Mouse (Mus musculus) MEL (cell line): ENCODE data around the gene Srebf2. TPM values are rescaled to one million over a fixed set of nuclear protein-coding genes. Genes with fewer than 3 reads are reported as not detected.
A peak's percentile ranks its signal among the peaks of the same experiment; 100 is the strongest.

Experiments used
- DNase-seq: peaks from one replicate; pipeline ENCODE4 v3.0.0; 2011; ENCODE audit warnings: low read depth, low spot score
- H3K27ac ChIP-seq: 2 replicates; pipeline ENCODE4 v1.5.1; 2012; ENCODE audit warnings: low read depth, mild to moderate bottlenecking, control low read depth, low read length, moderate library complexity; ENCODE audit not compliant: control insufficient read depth
- H3K27me3 ChIP-seq, 2 experiments: fragments of 150-350 bp in 1 of 2; sonication (generic) in 1 of 2; 2 replicates each; pipeline ENCODE4 v1.6.1; 2012; ENCODE audit warnings: low read length in 2 of 2, mild to moderate bottlenecking in 2 of 2, improper control_type of control experiment in 1 of 2, moderate library complexity in 1 of 2; ENCODE audit not compliant: insufficient read depth in 2 of 2, control insufficient read depth in 1 of 2
- H3K36me3 ChIP-seq, 2 experiments: 2 replicates each; pipeline ENCODE4 v1.6.1; 2012 to 2014; ENCODE audit warnings: low read length in 2 of 2, improper control_type of control experiment in 1 of 2, inconsistent platforms in 1 of 2, mild to moderate bottlenecking in 1 of 2; ENCODE audit not compliant: insufficient read depth in 2 of 2, control insufficient read depth in 1 of 2
- H3K4me1 ChIP-seq, 2 experiments: fragments of 150-350 bp in 1 of 2; sonication (generic) in 1 of 2; 2 replicates each; pipeline ENCODE4 v1.6.1; 2012; ENCODE audit warnings: low read length in 2 of 2, improper control_type of control experiment in 1 of 2, mild to moderate bottlenecking in 1 of 2; ENCODE audit not compliant: insufficient read depth in 2 of 2, control insufficient read depth in 1 of 2
- H3K4me3 ChIP-seq, 2 experiments: fragments of 150-350 bp in 1 of 2; sonication (generic) in 1 of 2; 2 replicates each; pipeline ENCODE4 v1.5.1; 2012; ENCODE audit warnings: low read depth in 2 of 2, low read length in 2 of 2, mild to moderate bottlenecking in 2 of 2, moderate library complexity in 2 of 2, control low read depth in 1 of 2, improper control_type of control experiment in 1 of 2; ENCODE audit not compliant: control insufficient read depth in 1 of 2, insufficient read depth in 1 of 2
- H3K79me2 ChIP-seq: 2 replicates; pipeline ENCODE4 v1.6.1; 2012; ENCODE audit warnings: mild to moderate bottlenecking, low read length, moderate library complexity; ENCODE audit not compliant: control insufficient read depth, poor library complexity, insufficient read depth
- H3K9ac ChIP-seq: 2 replicates; pipeline ENCODE4 v1.6.1; 2012; ENCODE audit warnings: low read depth, mild to moderate bottlenecking, control low read depth, low read length, moderate library complexity; ENCODE audit not compliant: control insufficient read depth, poor library complexity, severe bottlenecking
- H3K9me3 ChIP-seq: fragments of 150-350 bp; sonication (generic); replicated peaks from 2 replicates; pipeline ENCODE4 v1.6.1; 2012; ENCODE audit warnings: mild to moderate bottlenecking, low read length, improper control_type of control experiment, moderate library complexity; ENCODE audit not compliant: insufficient read depth
- BHLHE40 ChIP-seq: IDR thresholded peaks from 2 replicates; pipeline ENCODE4 v1.6.1; 2012; ENCODE audit warnings: low read depth, mild to moderate bottlenecking, inconsistent platforms, low read length, improper control_type of control experiment, borderline replicate concordance
- CHD1 ChIP-seq: IDR thresholded peaks from 2 replicates; pipeline ENCODE4 v1.6.1; 2012; ENCODE audit warnings: low read depth, mild to moderate bottlenecking, inconsistent platforms, low read length, improper control_type of control experiment
- CHD2 ChIP-seq: IDR thresholded peaks from 2 replicates; pipeline ENCODE4 v1.6.1; 2011; ENCODE audit warnings: low read length, improper control_type of control experiment
- ETS1 ChIP-seq: IDR thresholded peaks from 2 replicates; pipeline ENCODE4 v1.6.1; 2012; ENCODE audit warnings: low read depth, mild to moderate bottlenecking, inconsistent platforms, low read length, improper control_type of control experiment, moderate library complexity
- GATA1 ChIP-seq: IDR thresholded peaks from 2 replicates; pipeline ENCODE4 v1.6.1; 2011; ENCODE audit warnings: low read depth, low read length, improper control_type of control experiment
- HCFC1 ChIP-seq: IDR thresholded peaks from 2 replicates; pipeline ENCODE4 v1.6.1; 2012; ENCODE audit warnings: low read depth, mild to moderate bottlenecking, inconsistent platforms, low read length, improper control_type of control experiment, moderate library complexity
- KAT2A ChIP-seq: conservative IDR thresholded peaks from 2 replicates; pipeline ENCODE4 v1.6.1; 2012; ENCODE audit warnings: low read depth, low read length, improper control_type of control experiment, inconsistent platforms
- MAX ChIP-seq: IDR thresholded peaks from 2 replicates; pipeline ENCODE4 v1.6.1; 2011; ENCODE audit warnings: low read length, improper control_type of control experiment
- MYB ChIP-seq: IDR thresholded peaks from 2 replicates; pipeline ENCODE4 v1.6.1; 2011; ENCODE audit warnings: mild to moderate bottlenecking, low read depth, low read length, improper control_type of control experiment
- MYC ChIP-seq: IDR thresholded peaks from 2 replicates; pipeline ENCODE4 v1.6.1; 2011; ENCODE audit warnings: low read depth, mild to moderate bottlenecking, low read length, improper control_type of control experiment, moderate library complexity
- NRF1 ChIP-seq: IDR thresholded peaks from 2 replicates; pipeline ENCODE4 v1.6.1; 2014; ENCODE audit warnings: low read depth, mild to moderate bottlenecking, inconsistent platforms, low read length, improper control_type of control experiment, moderate library complexity; ENCODE audit not compliant: poor library complexity, insufficient read depth, severe bottlenecking
- POLR2A ChIP-seq, 2 experiments: IDR thresholded peaks; 2 replicates each; pipeline ENCODE4 v1.6.1; 2011 to 2012; ENCODE audit warnings: low read length in 2 of 2, mild to moderate bottlenecking in 2 of 2, control low read depth in 1 of 2, improper control_type of control experiment in 1 of 2, low read depth in 1 of 2, moderate library complexity in 1 of 2; ENCODE audit not compliant: control insufficient read depth in 1 of 2, insufficient read depth in 1 of 2, poor library complexity in 1 of 2
- POLR2AphosphoS2 ChIP-seq: IDR thresholded peaks from 2 replicates; pipeline ENCODE4 v1.6.1; 2011; ENCODE audit warnings: low read length, improper control_type of control experiment
- RAD21 ChIP-seq: IDR thresholded peaks from 2 replicates; pipeline ENCODE4 v1.6.1; 2011; ENCODE audit warnings: mild to moderate bottlenecking, low read depth, low read length, improper control_type of control experiment
- SIN3A ChIP-seq: IDR thresholded peaks from 2 replicates; pipeline ENCODE4 v1.6.1; 2012; ENCODE audit warnings: low read length, improper control_type of control experiment, inconsistent platforms
- TAL1 ChIP-seq: IDR thresholded peaks from 2 replicates; pipeline ENCODE4 v1.6.1; 2012; ENCODE audit warnings: mild to moderate bottlenecking, inconsistent platforms, low read length, moderate library complexity, mixed read lengths
- USF1 ChIP-seq: IDR thresholded peaks from 2 replicates; pipeline ENCODE4 v1.6.1; 2014; ENCODE audit warnings: low read depth, mild to moderate bottlenecking, inconsistent platforms, low read length, improper control_type of control experiment, moderate library complexity
- USF2 ChIP-seq, 2 experiments: IDR thresholded peaks; 2 replicates each; pipeline ENCODE4 v1.6.1; 2011 to 2012; ENCODE audit warnings: improper control_type of control experiment in 2 of 2, low read length in 2 of 2, borderline replicate concordance in 1 of 2, inconsistent platforms in 1 of 2, low read depth in 1 of 2, mild to moderate bottlenecking in 1 of 2; ENCODE audit not compliant: insufficient read depth in 1 of 2
- ZC3H11A ChIP-seq: IDR thresholded peaks from 2 replicates; pipeline ENCODE4 v1.6.1; 2012; ENCODE audit warnings: low read depth, mild to moderate bottlenecking, inconsistent platforms, low read length, improper control_type of control experiment
- ZMIZ1 ChIP-seq: IDR thresholded peaks from 2 replicates; pipeline ENCODE4 v1.6.1; 2012; ENCODE audit warnings: low read depth, mild to moderate bottlenecking, inconsistent platforms, low read length, improper control_type of control experiment, moderate library complexity
- polyA plus RNA-seq, 2 experiments: library from polyadenylated mRNA; stranded (reverse) in 1 of 2; unstranded in 1 of 2; fragments of >175 nt in 1 of 2; fragments of >200 nt in 1 of 2; gene quantifications; 2 replicates each; pipeline versions ENCODE4 v1.2.1 to v1.2.4; 2012; ENCODE audit warnings: low replicate concordance in 2 of 2, low read depth in 1 of 2; ENCODE audit not compliant: insufficient read length in 2 of 2, insufficient read depth in 1 of 2, missing spikeins in 1 of 2
- total RNA-seq: library from RNA; depleted of rRNA; stranded (reverse); fragments of 300-350 nt; gene quantifications from 2 replicates; pipeline ENCODE4 v1.2.3, GENCODE M21; 2012

The Srebf2 gene
- total and polyA plus RNA-seq, 3 experiments = 40.5 to 161 TPM; not detected in 1

DNA sequence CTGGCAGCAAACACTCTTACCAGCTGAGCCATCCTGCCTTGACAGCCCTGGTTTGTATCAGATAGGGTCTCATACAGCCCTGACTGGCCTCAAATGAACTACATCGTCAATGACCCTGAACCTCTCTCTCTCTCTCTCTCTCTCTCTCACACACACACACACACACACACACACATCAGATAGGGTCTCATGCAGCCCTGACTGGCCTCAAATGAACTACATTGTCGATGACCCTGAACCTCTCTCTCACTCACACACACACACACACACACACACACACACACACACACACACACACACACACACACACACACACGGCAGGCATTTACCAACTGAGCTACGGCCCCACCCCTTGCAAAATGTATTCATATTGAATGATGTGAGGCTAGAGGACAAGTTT, 84.1 kb downstream of the Srebf2 start:
- no peaks in the 10 kb centered on the region for H3K79me2 ChIP-seq
- peaks cover 0 to 14% of the 10 kb centered on the region in 2 experiments; a peak in 2 of 4 replicates for H3K4me1 ChIP-seq
- 0 out of 4 replicates have a peak, but pooled peaks of 1 of the 2 experiments have one; percentile 32 for TF ChIP-seq POLR2A (IDR thresholded peaks at IDR 0.05; ENCODE audit: control insufficient read depth in 1 of 2, insufficient read depth in 1 of 2, low read depth in 1 of 2, low read length in 2 of 2, poor library complexity in 1 of 2)
- TF ChIP-seq BHLHE40 = no peak
- TF ChIP-seq TAL1 = no peak
- no peak for TF ChIP-seq POLR2AphosphoS2
- TF ChIP-seq MYB = no peak
- TF ChIP-seq GATA1 = no peak
- TF ChIP-seq MAX = no peak
- no peak for TF ChIP-seq ZC3H11A
- peaks cover 0 to 2% of the 10 kb centered on the region in 2 experiments; a peak in 2 of 4 replicates for H3K36me3 ChIP-seq
- H3K27ac ChIP-seq = no peak overlapping the region
- H3K9ac ChIP-seq = no peak overlapping the region
- no peaks in the 10 kb centered on the region for H3K27me3 ChIP-seq
- DNase-seq = no peak
- H3K4me3 ChIP-seq = no peak overlapping the region
- no peaks in the 10 kb centered on the region for H3K9me3 ChIP-seq

DNA sequence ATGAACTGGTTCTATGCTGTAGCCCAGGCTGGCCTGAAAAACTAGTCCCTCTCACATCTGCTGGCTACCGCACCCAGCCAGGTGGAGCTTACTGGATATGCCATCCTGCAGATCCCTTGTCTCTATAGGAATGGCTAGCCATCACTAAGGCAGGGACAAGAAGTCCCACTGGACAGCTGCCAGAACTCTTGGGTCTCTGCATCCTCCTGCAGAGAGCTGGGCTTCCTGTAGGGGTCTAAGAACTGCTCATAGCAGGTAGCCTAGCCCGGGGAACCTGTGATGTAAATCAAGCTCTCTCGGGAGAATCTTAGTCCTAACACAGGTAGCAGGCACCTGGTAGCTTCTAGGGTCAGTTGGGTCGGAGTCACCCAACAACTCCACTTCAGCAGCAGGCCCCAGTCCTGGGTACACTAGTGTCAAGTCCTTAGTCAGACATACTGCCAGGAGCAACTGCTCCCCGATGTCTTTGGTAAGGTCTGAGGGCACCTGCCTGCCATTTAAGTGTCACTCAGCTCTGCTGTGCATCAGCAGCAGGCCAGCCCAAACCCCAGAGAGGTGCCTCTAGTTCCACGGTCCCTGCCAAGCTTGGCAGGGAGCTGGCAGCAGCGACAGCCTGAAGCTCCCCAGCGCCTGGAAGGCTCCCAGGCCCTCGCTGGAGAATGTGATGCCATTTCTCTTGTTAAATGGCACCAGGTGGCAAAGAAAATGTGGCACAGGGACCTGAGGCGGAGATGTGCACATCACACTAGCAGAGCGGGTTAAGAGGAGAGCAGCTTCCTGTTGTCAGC, 84.8 kb downstream of the Srebf2 start:
- DNase-seq = peak; percentile 32
- H3K79me2 ChIP-seq = no peaks in the 10 kb centered on the region
- no peak for TF ChIP-seq USF2 (IDR thresholded peaks at IDR 0.05; ENCODE audit: borderline replicate concordance in 1 of 2, insufficient read depth in 1 of 2, low read depth in 1 of 2, low read length in 2 of 2)
- no peak for TF ChIP-seq SIN3A
- no peak for TF ChIP-seq CHD2
- TF ChIP-seq MYC = no peak
- no peak for TF ChIP-seq POLR2AphosphoS2
- TF ChIP-seq RAD21 = no peak
- no peak for TF ChIP-seq ZC3H11A
- no peak for TF ChIP-seq NRF1
- TF ChIP-seq KAT2A = no peak
- TF ChIP-seq HCFC1 = no peak
- no peak for TF ChIP-seq ZMIZ1
- no peak for TF ChIP-seq CHD1
- TF ChIP-seq MYB = no peak
- no peak for TF ChIP-seq ETS1
- TF ChIP-seq MAX = no peak
- TF ChIP-seq USF1 = no peak
- no peak overlapping the region for H3K27ac ChIP-seq
- no peaks in the 10 kb centered on the region for H3K27me3 ChIP-seq
- H3K4me3 ChIP-seq = no peak overlapping the region
- H3K36me3 ChIP-seq = 0 out of 4 replicates have a peak, but pooled peaks cover 0 to 2% of the 10 kb centered on the region in 2 experiments
- no peak overlapping the region for H3K9ac ChIP-seq
- peaks cover 0 to 12% of the 10 kb centered on the region in 2 experiments; a peak in 2 of 4 replicates for H3K4me1 ChIP-seq
- no peaks in the 10 kb centered on the region for H3K9me3 ChIP-seq
